Mouse (Mus musculus): ENCODE measurements around the gene Pygo1.

Gene Pygo1

DNA sequence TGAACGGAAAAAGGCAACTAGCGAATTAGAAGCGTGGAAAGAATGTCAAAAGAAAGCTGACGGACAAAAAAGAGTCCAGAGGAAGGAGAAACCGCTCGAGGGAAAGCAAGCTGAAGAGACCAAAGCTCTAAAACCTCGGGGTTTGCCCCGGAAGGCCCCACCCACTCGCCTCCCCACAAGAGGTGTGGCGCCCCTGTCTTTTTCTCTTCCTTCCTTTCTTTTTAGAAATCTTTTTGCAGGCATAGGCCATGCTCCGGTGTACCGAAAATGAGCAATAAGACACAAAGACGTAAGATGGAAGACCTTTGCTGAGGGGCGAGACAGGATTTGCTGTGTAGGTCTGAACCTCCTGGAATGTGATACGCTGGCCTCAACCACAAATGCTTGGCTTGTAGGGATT lies 36.5 kb downstream of the Pygo1 start:
- ChIA-PET CTCF (interaction anchor here in 2 of 4 experiments (0.6 to 1.3 kb wide), 2 partner anchors 82 to 123 kb away, joined by 3 to 8 read pairs; no protein-coding TSS in a partner anchor), POLR2A (interaction anchor here in 3 of 4 experiments (0.6 to 1.7 kb wide), 7 partner anchors 12 to 315 kb away, joined by 3 to 5 read pairs (median 4); partner anchors contain the start of genes Ccpg1 (in 1 of the 3) and Ccpg1os (in 1 of the 3))

DNA sequence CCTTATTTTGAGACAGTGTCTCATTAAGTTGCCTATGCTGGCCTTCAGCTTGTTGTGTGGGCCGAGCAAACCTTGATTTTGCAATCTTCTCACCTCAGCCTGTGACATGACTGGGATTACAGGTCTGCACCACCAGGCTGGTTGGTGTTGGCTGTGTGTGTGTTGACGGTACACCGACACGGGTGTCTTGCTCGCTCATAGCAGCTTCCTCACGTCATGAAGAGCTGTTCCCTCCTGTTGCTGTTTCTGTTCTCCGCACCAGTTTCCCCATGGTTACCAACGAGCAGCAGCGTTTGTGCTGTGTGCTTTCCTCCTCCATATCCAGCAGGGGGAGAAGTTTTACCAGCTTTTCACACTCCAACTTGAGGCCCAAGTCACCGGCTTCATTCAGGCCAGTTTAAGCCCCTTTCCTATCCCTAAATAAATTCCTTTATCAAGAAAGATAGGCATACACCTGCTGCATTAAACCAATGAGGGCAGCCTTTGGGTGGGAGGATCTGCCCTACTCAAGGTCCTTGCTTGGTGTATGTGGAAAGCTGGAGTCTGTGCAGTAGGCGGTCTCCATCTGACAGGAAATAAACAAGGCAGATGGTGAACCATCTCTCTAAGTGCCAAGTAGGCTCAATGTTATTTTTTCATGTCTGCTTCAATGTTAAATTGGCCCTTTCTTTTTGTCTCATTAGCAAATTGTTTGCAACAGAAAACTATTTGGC lies 43.1 kb downstream of the Pygo1 start:
- CTCF ChIA-PET = interaction anchor here (0.5 to 2.5 kb wide), 24 partner anchors 10 to 194 kb away, joined by 3 to 17 read pairs (median 4); partner anchors contain the start of genes Dyx1c1 (in 3 of the 4), Gm44503 (in 3 of the 4), Ccpg1 (in 1 of the 4) and Ccpg1os (in 1 of the 4)
- POLR2A ChIA-PET = interaction anchor here in 3 of 4 experiments (0.6 to 1.7 kb wide), 12 partner anchors 11 to 200 kb away, joined by 3 to 5 read pairs (median 3); partner anchors contain the start of gene Rab27a (in 1 of the 3)

DNA sequence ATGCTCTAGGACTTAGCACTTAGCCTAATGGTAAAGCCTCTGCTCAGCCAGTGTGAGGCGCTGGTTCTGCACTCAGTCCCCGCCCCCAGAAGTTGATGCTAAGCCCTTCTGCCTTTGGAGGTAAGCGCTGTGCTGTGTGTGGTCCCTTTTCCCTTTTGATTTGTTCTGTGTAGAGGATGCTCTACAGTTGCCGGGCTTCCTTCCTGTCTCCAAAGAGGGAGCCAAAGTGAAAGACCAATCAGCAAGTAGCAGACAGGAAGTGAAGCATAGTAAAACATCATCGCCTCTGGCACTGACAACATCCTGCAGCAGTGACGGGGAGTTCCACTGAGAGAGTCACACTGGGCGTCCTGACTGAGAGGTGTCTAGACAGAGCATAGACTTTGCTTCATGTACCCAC lies 44.4 kb downstream of the Pygo1 start:
- POLR2A ChIA-PET = interaction anchor here in 1 of 4 experiments (1.6 kb wide), 1 partner anchor 14 kb away, joined by 3 read pairs; no protein-coding TSS in a partner anchor

GRCm38 (mm10) chr9:72972435-72972834 lies 47.0 kb downstream of the Pygo1 start:
- POLR2A ChIA-PET = interaction anchor here in 2 of 4 experiments (0.9 kb wide), 2 partner anchors 12 to 13 kb away, joined by 4 to 5 read pairs; partner anchors contain the start of genes Ccpg1 (in 1 of the 2) and Ccpg1os (in 1 of the 2)
- CTCF ChIA-PET = interaction anchor here in 1 of 4 experiments (0.6 to 1.9 kb wide), 3 partner anchors 28 to 207 kb away, joined by 3 to 5 read pairs (median 5); no protein-coding TSS in a partner anchor

More for the DNA sequence above, 44.4 kb downstream of the Pygo1 start:
- CTCF ChIA-PET = interaction anchor here in 2 of 4 experiments (1.3 to 1.7 kb wide), 2 partner anchors 27 to 122 kb away, joined by 3 to 4 read pairs; no protein-coding TSS in a partner anchor

- CTCF ChIA-PET = interaction anchor here in 1 of 4 experiments (0.8 to 1.9 kb wide), 2 partner anchors 28 to 119 kb away, joined by 4 to 5 read pairs; no protein-coding TSS in a partner anchor
Measured at GRCm38 (mm10) chr9:72972984-72973383, 47.5 kb downstream of the Pygo1 start.

DNA sequence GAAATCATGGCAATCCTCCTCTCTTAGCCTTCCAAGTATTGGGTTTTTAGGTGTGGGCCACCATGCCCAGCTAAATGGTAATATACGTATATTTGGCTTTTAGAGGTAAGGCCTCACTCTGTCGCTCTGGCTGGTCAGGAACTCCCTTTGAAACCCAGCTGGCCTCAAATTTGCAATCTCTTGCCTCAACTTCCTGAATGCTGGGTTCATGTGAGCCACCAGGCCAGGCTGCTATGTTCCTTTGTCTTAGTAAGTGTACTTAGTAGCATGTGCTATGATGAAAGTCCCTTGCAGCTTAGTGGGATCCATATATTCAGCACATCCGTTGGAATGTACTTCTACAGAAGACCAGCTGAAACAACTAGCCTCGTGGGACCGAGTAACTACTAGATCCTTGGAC lies 49.3 kb downstream of the Pygo1 start:
- POLR2A ChIA-PET = interaction anchor here in 2 of 4 experiments (0.6 to 1.7 kb wide), 4 partner anchors 10 to 64 kb away, joined by 3 to 4 read pairs (median 4); partner anchors contain the start of genes Ccpg1 (in 1 of the 2), Ccpg1os (in 1 of the 2), Dyx1c1 (in 1 of the 2) and Gm44503 (in 1 of the 2)
- CTCF ChIA-PET = interaction anchor here (0.6 to 1.2 kb wide), 5 partner anchors 13 to 117 kb away, joined by 3 to 6 read pairs (median 3); no protein-coding TSS in a partner anchor

More at GRCm38 (mm10) chr9:72972984-72973383, 47.5 kb downstream of the Pygo1 start:
- POLR2A ChIA-PET = interaction anchor here in 1 of 4 experiments (1.5 to 1.7 kb wide), 2 partner anchors 15 to 23 kb away, joined by 4 to 7 read pairs; partner anchors contain the start of genes Dyx1c1 and Gm44503

DNA sequence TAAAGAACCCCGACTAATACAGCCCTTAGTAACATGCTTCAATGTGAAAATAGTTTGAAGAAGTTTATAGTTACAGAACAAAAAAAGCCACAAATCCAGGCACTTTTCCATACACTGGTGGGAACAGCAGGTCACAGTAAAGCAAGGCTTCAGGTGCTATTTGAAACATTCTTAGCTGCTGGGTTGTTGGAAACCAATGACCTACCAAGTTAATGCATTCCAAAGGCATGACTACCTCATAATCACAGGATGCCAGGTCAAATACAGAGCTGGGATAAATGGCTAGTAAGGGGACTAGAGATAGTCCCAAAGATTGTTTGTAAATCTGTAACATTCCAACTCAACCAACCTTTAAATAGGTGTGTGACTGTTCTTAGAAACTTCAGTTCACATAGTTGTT lies 49.8 kb downstream of the Pygo1 start:
- ChIA-PET POLR2A (interaction anchor here in 1 of 4 experiments (1.4 kb wide), 1 partner anchor 63 kb away, joined by 3 read pairs; no protein-coding TSS in a partner anchor), CTCF (interaction anchor here in 3 of 4 experiments (1.0 to 1.2 kb wide), 3 partner anchors 62 to 117 kb away, joined by 3 to 6 read pairs (median 3); no protein-coding TSS in a partner anchor)

DNA sequence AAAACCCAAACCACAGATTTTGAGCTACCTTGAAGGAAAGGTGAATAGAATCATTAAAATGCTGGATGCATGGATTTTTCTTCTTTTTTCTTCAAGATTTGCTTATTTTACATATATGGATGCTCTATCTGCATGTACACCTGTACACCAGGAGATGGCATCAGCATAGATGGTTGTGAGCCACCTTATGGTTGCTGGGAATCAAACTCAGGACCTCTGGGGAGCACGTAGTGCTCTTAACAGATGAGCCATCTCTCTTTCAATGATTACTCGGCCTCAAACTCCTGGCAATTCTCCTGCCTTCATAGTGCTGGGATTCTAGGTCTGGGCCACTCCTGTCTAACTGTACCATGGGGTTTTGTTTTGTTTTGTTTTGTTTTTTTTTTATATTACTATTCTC lies 57.6 kb downstream of the Pygo1 start:
- POLR2A ChIA-PET = interaction anchor here in 2 of 4 experiments (0.6 to 0.7 kb wide), 2 partner anchors 118 to 203 kb away, joined by 3 to 5 read pairs; no protein-coding TSS in a partner anchor
- CTCF ChIA-PET = no interaction called here

- POLR2A ChIA-PET = interaction anchor here in 3 of 4 experiments (0.5 to 3.2 kb wide), 29 partner anchors 9 to 346 kb away, joined by 3 to 46 read pairs (median 4); partner anchors contain the start of genes Rsl24d1 (in 2 of the 3), Gm20509 (in 1 of the 3), Khdc3 (in 1 of the 3) and Rab27a (in 1 of the 3)
- CTCF ChIA-PET = interaction anchor here in 3 of 4 experiments (0.5 to 2.5 kb wide), 10 partner anchors 10 to 59 kb away, joined by 3 to 14 read pairs (median 3); partner anchors contain the start of gene Rab27a (in 1 of the 3)
Measured at GRCm38 (mm10) chr9:72985250-72986220, 60.1 kb downstream of the Pygo1 start, which contains the start of the genes Ccpg1os and Ccpg1. TSS of gene Ccpg1os (minus strand) at chr9:72985382. TSS of gene Ccpg1 (plus strand) at chr9:72985429.

DNA sequence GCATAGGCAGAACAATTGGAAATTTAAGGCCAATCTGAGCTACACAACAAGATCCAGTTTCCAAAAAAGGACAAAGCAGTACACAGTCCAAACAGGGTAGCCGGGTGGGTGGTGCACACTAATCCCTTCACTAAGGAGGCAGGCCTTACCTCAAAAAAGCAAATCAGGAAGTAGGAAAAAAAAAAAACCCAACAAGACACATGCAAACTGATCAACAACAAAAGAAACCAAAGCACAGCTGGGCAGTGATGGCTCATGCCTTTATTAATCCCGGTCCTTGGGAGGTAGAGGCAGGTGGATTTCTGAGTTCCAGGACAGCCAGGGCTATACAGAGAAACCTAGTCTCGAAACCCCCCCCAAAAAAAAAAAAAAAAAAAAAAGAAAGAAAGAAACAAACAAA lies 62.3 kb downstream of the Pygo1 start:
- CTCF ChIA-PET = interaction anchor here in 2 of 4 experiments (0.6 to 1.5 kb wide), 2 partner anchors 13 to 104 kb away, joined by 3 read pairs; no protein-coding TSS in a partner anchor
- POLR2A ChIA-PET = interaction anchor here in 2 of 4 experiments (1.1 to 1.6 kb wide), 5 partner anchors 8 to 79 kb away, joined by 3 to 13 read pairs (median 3); no protein-coding TSS in a partner anchor

GRCm38 (mm10) chr9:72988706-72989105 lies 63.3 kb downstream of the Pygo1 start:
- ChIA-PET POLR2A (interaction anchor here in 2 of 4 experiments (0.6 to 1.6 kb wide), 5 partner anchors 7 to 124 kb away, joined by 3 to 10 read pairs (median 3); partner anchors contain the start of gene Rsl24d1 (in 1 of the 2)), CTCF (interaction anchor here in 1 of 4 experiments (1.5 kb wide), 1 partner anchor 103 kb away, joined by 3 read pairs; no protein-coding TSS in a partner anchor)

GRCm38 (mm10) chr9:72991420-72991819 lies 66.0 kb downstream of the Pygo1 start:
- ChIA-PET POLR2A (no interaction called here), CTCF (interaction anchor here in 1 of 4 experiments (0.6 kb wide), 1 partner anchor 103 kb away, joined by 5 read pairs; no protein-coding TSS in a partner anchor)

- POLR2A ChIA-PET = interaction anchor here in 3 of 4 experiments (0.6 to 4.8 kb wide), 5 partner anchors 7 to 40 kb away, joined by 3 to 46 read pairs (median 4); partner anchors contain the start of genes Ccpg1 (in 2 of the 3) and Ccpg1os (in 2 of the 3)
- CTCF ChIA-PET = interaction anchor here in 1 of 4 experiments (1.0 kb wide), 1 partner anchor 37 kb away, joined by 4 read pairs; no protein-coding TSS in a partner anchor
Measured at GRCm38 (mm10) chr9:72992576-72992975, 67.1 kb downstream of the Pygo1 start.

DNA sequence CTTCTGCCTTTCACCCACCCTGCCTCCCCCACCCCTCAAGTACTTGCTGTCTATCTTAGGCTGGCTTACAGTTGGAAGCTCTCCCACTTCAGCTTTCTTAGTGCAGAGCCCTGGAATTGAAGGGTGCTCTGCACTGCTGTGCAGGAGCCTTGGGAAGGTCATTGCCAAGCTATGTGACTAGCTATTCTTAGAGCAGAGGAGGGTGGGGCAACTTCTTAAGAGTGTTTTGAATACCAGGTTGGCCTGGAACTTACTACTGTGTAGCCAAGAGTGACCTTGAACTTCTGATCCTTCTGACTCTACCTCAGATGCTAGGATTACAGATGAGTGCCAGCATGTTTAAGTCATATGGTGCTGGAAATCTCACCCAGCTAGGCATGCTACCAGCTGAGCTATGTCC lies 70.7 kb downstream of the Pygo1 start:
- ChIA-PET POLR2A (interaction anchor here in 3 of 4 experiments (0.6 to 4.8 kb wide), 42 partner anchors 8 to 1769 kb away, joined by 3 to 46 read pairs (median 4); partner anchors contain the start of genes Ccpg1 (in 3 of the 3), Ccpg1os (in 3 of the 3), Dyx1c1 (in 1 of the 3) and Gm20509 (in 1 of the 3)), CTCF (interaction anchor here (0.5 to 3.4 kb wide), 23 partner anchors 8 to 226 kb away, joined by 3 to 14 read pairs (median 3); partner anchors contain the start of genes Ccpg1 (in 1 of the 4), Ccpg1os (in 1 of the 4), Dyx1c1 (in 1 of the 4) and Gm44503 (in 1 of the 4))

GRCm38 (mm10) chr9:72996806-72997205 lies 71.4 kb downstream of the Pygo1 start:
- ChIA-PET CTCF (interaction anchor here (0.5 to 3.4 kb wide), 17 partner anchors 10 to 227 kb away, joined by 3 to 14 read pairs (median 3); partner anchors contain the start of genes Ccpg1 (in 1 of the 4), Ccpg1os (in 1 of the 4), Dyx1c1 (in 1 of the 4) and Gm44503 (in 1 of the 4)), POLR2A (interaction anchor here in 3 of 4 experiments (0.6 to 4.8 kb wide), 31 partner anchors 7 to 1770 kb away, joined by 3 to 46 read pairs (median 4); partner anchors contain the start of genes Ccpg1 (in 3 of the 3), Ccpg1os (in 3 of the 3), Pigb (in 1 of the 3) and Rsl24d1 (in 1 of the 3))

DNA sequence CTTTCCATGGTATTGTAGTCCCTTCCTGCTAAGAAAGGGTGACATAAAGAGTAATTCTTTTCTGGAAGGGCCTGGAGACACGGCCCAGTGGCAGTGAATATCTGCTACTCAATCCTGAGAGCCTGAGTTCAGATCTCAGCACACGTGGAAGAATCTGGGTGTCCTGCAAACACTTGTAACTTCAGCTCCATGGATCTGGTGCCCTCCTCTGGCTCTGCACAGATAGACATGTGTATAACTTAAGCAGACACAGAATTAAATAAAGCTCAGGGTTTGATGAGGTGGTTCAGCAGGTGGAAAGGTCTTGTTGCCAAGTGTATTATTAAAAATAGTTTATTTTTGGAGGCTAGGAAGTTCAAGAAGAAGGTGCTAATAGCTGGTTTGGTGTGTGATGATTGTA lies 75.0 kb downstream of the Pygo1 start:
- POLR2A ChIA-PET = interaction anchor here in 2 of 4 experiments (0.7 to 1.3 kb wide), 3 partner anchors 8 to 32 kb away, joined by 3 read pairs; partner anchors contain the start of genes Ccpg1 (in 1 of the 2) and Ccpg1os (in 1 of the 2)
- CTCF ChIA-PET = interaction anchor here in 3 of 4 experiments (0.8 to 1.3 kb wide), 5 partner anchors 28 to 57 kb away, joined by 3 to 5 read pairs (median 3); no protein-coding TSS in a partner anchor

All from embryonic stem cell, embryonic (primary cell).